Mouse (Mus musculus): ENCODE measurements around the gene Crtc3. TPM values are rescaled to one million over a fixed set of nuclear protein-coding genes. Genes with fewer than 3 reads are reported as not detected.

Crtc3 gene
- polyA plus RNA-seq, 1 experiment from 2014 or later: 18.6 TPM

DNA sequence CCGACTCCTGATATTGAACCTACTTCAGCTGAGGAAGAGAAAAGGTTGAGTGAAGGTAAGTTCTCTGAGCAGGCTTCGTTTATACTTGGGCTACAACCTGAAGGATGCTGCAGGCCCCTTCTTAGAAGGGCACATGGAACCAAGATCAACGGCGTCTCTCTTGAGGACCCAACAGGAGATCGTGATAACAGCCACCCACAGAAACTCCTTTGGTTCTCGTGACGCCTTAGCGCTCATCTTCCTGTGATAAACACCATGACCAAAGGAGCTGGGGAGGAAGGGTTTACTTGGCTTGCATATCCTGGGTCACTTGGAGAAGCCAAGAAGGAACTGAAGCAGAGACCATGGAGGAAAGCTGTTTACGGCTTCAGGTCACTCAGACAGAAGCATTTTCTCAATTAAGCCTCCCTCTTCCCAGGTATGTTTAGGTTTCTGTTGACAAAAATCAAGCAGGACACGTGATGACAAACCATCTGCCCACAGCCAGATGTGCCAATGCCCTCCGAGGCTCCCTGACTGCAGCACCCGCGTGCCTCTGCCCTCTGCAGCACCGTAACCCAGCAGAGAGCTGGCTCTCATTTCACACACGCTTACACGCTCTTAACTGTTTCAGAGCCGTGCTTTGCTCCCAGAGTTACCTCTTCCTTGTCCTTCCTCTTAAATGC is 52.3 kb downstream of the Crtc3 start:
- WGBS: 70% methylated on average over 17 of the region's 17 CpGs
- no peak overlapping the region for H3K27ac ChIP-seq (replicated peaks)

DNA sequence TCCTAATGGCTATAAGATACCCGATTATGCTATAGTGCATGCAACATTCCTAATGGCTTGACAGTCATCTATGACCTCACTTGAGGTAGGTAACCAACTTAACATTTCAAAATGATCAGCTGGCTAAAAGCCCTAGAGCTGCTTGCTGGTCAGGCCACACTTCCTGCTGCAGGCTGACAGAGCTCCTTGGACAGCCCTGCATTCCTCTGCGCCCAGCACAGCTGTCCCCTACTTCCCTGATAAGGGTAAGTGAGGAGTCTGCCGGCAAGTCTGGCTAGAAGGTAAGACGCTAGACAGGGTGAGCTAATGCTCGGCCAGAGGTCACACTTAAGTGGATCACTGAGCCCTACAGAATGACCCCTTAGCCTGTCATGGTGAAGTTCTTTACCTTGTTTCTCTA is 52.8 kb downstream of the Crtc3 start:
- no peaks in the 10 kb centered on the region for H3K27me3 ChIP-seq
- ATAC-seq (ENCODE audit: low read depth): no peak
- H3K9me3 ChIP-seq: no peaks in the 10 kb centered on the region
- H3K4me1 ChIP-seq (replicated peaks): peaks cover 59% of the 10 kb centered on the region
- no peak overlapping the region for H3K4me2 ChIP-seq
- H3K36me3 ChIP-seq: no peaks in the 10 kb centered on the region
- no peak overlapping the region for H3K4me3 ChIP-seq
- no peak overlapping the region for H3K27ac ChIP-seq (replicated peaks)
- 74% methylated on average over 5 of the region's 5 CpGs for WGBS
- no peak overlapping the region for H3K9ac ChIP-seq

More for the DNA sequence above, 52.3 kb downstream of the Crtc3 start:
- no peak overlapping the region for H3K9ac ChIP-seq
- H3K4me3 ChIP-seq: no peak overlapping the region
- H3K4me2 ChIP-seq: no peak overlapping the region
- no peaks in the 10 kb centered on the region for H3K27me3 ChIP-seq
- no peak for ATAC-seq (ENCODE audit: low read depth)
- no peaks in the 10 kb centered on the region for H3K36me3 ChIP-seq
- no peaks in the 10 kb centered on the region for H3K9me3 ChIP-seq
- H3K4me1 ChIP-seq (replicated peaks): peaks cover 60% of the 10 kb centered on the region

DNA sequence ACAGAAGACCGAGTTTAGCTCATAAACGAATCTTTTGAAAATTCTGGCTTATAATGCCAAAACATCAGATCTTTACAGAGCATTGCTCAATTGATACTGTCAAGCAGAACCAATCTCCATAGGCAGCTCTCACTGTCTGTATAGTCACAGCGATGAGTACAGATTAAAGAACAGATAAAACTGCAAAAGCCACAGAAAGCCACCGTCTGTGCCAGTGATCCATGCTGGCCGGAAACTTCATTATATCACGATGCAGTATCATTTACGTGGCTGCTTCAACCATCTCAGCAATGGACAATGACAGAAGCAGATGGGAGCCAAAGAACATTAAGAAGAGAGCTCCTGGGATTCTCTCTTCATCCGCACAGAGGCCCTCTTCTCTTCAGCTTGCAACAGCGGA is 53.9 kb downstream of the Crtc3 start:
- 78% methylated on average over 9 of the region's 9 CpGs for WGBS
- no peak overlapping the region for H3K9ac ChIP-seq
- H3K4me2 ChIP-seq: no peak overlapping the region
- no peaks in the 10 kb centered on the region for H3K36me3 ChIP-seq
- H3K9me3 ChIP-seq: no peaks in the 10 kb centered on the region
- H3K4me1 ChIP-seq (replicated peaks): peaks cover 48% of the 10 kb centered on the region
- H3K27ac ChIP-seq (replicated peaks): 0 out of 2 replicates have a peak overlapping the region, but pooled peaks have one; percentile 23
- no peak for ATAC-seq (ENCODE audit: low read depth)
- H3K4me3 ChIP-seq: no peak overlapping the region
- H3K27me3 ChIP-seq: no peaks in the 10 kb centered on the region

DNA sequence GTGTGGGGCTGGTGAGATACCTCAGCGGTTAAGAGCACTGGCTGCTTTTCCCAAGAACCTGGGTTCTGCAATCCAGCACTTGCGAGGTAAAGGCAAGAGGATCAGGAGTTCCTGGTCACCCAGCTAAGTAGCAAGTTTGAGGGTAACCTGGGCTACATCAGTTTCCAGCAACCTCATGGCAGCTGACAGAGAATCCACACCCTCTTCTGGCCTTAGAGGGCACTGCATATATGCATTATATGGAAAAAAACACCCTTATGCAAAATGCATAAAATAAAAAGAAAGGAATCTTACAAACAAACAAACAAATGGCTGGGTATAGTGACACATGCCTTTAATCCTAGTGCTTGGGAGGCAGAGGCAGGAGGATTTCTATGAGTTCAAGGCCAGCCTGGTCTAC is 55.0 kb downstream of the Crtc3 start:
- 0 out of 2 replicates have a peak, but pooled peaks cover 4% of the 10 kb centered on the region for H3K36me3 ChIP-seq
- 97% methylated on average over 2 of the region's 2 CpGs for WGBS
- no peaks in the 10 kb centered on the region for H3K9me3 ChIP-seq
- H3K4me1 ChIP-seq (replicated peaks): peaks cover 53% of the 10 kb centered on the region
- H3K4me3 ChIP-seq: no peak overlapping the region
- no peaks in the 10 kb centered on the region for H3K27me3 ChIP-seq
- ATAC-seq (ENCODE audit: low read depth): no peak
- no peak overlapping the region for H3K9ac ChIP-seq
- no peak overlapping the region for H3K4me2 ChIP-seq
- H3K27ac ChIP-seq (replicated peaks): no peak overlapping the region

DNA sequence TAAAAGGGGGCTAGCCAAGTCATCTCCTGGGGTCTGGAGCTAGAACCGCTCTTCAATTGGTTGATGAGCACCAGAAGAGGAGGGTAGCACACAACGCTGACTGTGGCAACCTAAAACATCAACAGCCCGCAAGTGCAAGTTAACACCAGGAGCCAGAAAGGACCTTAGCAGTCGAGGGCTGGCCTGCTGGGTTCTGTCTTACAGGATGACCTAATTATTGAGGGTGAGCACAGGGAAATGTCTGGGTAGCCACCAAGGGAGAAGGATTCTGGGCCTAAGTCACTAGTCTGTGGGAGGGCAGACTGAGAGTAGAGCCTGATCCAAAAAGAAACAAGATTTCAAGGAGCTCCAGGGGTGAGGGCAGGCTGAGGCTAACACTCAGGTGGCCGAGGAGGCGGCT is 56.7 kb downstream of the Crtc3 start:
- no peaks in the 10 kb centered on the region for H3K9me3 ChIP-seq

DNA sequence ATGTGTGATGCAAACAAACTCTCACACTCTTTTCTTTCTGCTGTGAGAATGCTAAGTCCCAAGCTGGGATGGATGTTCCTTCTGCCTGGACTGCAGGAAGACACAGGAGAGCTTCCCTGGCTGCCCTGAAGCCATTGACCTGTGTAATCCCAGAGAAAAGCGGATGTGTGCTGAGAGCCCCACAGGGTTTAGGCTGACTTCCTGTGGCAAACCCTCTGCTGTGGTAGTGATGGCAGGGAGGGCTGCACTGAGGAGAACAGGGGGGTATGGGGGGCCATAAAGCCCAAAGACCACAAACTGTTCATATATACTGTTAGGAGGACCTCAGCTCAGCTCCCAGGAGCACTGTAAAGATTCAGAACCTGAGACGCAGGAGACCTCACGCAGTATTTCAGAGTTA is 57.3 kb downstream of the Crtc3 start:
- H3K4me3 ChIP-seq: no peak overlapping the region
- no peak overlapping the region for H3K27ac ChIP-seq (replicated peaks)
- H3K9me3 ChIP-seq: no peaks in the 10 kb centered on the region
- no peak overlapping the region for H3K4me2 ChIP-seq
- H3K27me3 ChIP-seq: no peaks in the 10 kb centered on the region
- H3K36me3 ChIP-seq: 0 out of 2 replicates have a peak, but pooled peaks cover 10% of the 10 kb centered on the region
- 66% methylated on average over 3 of the region's 3 CpGs for WGBS
- no peak for ATAC-seq (ENCODE audit: low read depth)
- H3K4me1 ChIP-seq (replicated peaks): peaks cover 34% of the 10 kb centered on the region
- no peak overlapping the region for H3K9ac ChIP-seq

More for the DNA sequence above, 56.7 kb downstream of the Crtc3 start:
- 0 out of 2 replicates have a peak, but pooled peaks cover 7% of the 10 kb centered on the region for H3K36me3 ChIP-seq
- WGBS: 54% methylated on average over 6 of the region's 6 CpGs
- no peaks in the 10 kb centered on the region for H3K27me3 ChIP-seq
- no peak overlapping the region for H3K4me3 ChIP-seq
- H3K4me2 ChIP-seq: no peak overlapping the region
- H3K9ac ChIP-seq: no peak overlapping the region
- H3K27ac ChIP-seq (replicated peaks): no peak overlapping the region
- H3K4me1 ChIP-seq (replicated peaks): peaks cover 40% of the 10 kb centered on the region
- ATAC-seq (ENCODE audit: low read depth): no peak

DNA sequence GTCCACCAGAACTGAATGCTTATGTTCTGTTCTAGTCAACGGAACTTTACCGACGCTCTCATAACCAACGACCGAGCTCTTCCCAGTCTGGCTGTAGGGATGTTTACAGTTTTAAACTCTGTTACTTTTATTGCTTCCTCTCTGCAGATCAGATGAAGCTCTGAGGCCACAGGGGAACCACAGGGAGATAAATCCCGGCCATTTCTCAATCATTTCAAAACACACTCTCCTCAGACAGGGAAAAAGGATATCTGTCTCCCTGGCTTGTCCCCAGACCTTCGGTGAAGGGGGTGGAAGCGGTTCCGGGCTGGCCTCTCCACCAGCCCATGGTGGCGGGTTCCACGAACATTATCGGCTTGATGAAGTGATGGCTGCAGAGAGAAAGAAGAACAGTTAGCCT is 59.3 kb downstream of the Crtc3 start:
- WGBS: 77% methylated on average over 12 of the region's 12 CpGs
- Histone ChIP-seq H3K4me2 (no peak overlapping the region), H3K9ac (no peak overlapping the region), H3K4me1 (replicated peaks) (peaks cover 19% of the 10 kb centered on the region), H3K27me3 (no peaks in the 10 kb centered on the region), H3K4me3 (no peak overlapping the region), H3K36me3 (peaks cover 22% of the 10 kb centered on the region; the same call in 1 of the 2 replicates), H3K27ac (replicated peaks) (no peak overlapping the region), H3K9me3 (no peaks in the 10 kb centered on the region)
- ATAC-seq (ENCODE audit: low read depth): no peak

DNA sequence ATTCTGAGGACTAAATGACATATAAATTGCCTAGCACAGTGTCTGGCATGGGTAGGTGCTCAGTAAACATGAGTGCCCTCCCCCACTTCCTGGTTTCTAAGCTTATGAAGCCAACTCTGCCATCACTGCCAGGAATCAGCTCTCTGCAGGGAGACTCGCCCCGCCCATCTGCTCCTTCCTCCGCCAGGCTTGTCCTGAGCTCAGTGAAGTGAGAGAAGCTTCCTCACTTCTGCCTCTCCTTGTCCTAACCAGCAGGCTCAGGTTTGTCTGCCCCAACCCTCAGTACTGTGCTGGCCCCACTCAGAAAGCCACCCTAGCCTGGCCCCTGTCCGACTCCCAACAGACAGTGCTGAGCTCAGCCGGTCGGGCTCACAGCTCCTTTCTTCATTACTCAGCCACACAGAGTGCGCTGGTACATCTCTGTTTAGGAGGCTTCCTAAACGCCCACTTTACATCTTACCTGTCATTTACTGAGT is 59.9 kb downstream of the Crtc3 start:
- 69% methylated on average over 8 of the region's 8 CpGs for WGBS
- no peak overlapping the region for H3K9ac ChIP-seq
- no peaks in the 10 kb centered on the region for H3K9me3 ChIP-seq
- no peaks in the 10 kb centered on the region for H3K27me3 ChIP-seq
- H3K4me3 ChIP-seq: no peak overlapping the region
- no peak for ATAC-seq (ENCODE audit: low read depth)
- peaks cover 19% of the 10 kb centered on the region for H3K4me1 ChIP-seq (replicated peaks)
- H3K36me3 ChIP-seq: peaks cover 22% of the 10 kb centered on the region; the same call in 1 of the 2 replicates
- no peak overlapping the region for H3K4me2 ChIP-seq
- H3K27ac ChIP-seq (replicated peaks): 0 out of 2 replicates have a peak overlapping the region, but pooled peaks have one; percentile 30

DNA sequence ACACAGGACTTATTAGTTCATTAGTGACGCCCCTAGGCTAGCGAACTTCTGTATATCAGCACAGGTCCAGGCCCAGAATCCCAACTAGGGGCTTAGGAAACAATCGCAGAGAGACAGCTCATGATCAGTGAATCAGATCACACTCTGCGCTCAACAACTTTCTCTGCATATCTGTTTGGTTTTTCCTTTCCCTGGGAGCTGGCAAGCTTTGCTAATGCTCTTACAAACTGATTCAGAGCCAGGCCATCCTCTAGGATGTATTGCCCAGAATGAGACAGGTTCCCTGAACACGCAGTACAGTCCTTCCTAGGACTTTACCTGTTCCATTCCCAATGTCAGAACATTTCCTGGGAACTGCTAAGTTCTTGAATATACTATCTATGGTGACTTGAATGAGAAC is 61.7 kb downstream of the Crtc3 start:
- no peak for ATAC-seq (ENCODE audit: low read depth)
- H3K27ac ChIP-seq (replicated peaks): no peak overlapping the region
- peaks cover 19% of the 10 kb centered on the region for H3K4me1 ChIP-seq (replicated peaks)
- H3K9me3 ChIP-seq: no peaks in the 10 kb centered on the region
- H3K4me2 ChIP-seq: no peak overlapping the region
- WGBS: 85% methylated on average over 5 of the region's 5 CpGs
- H3K9ac ChIP-seq: no peak overlapping the region
- H3K4me3 ChIP-seq: no peak overlapping the region
- H3K27me3 ChIP-seq: no peaks in the 10 kb centered on the region
- H3K36me3 ChIP-seq: peaks cover 22% of the 10 kb centered on the region; the same call in 1 of the 2 replicates

DNA sequence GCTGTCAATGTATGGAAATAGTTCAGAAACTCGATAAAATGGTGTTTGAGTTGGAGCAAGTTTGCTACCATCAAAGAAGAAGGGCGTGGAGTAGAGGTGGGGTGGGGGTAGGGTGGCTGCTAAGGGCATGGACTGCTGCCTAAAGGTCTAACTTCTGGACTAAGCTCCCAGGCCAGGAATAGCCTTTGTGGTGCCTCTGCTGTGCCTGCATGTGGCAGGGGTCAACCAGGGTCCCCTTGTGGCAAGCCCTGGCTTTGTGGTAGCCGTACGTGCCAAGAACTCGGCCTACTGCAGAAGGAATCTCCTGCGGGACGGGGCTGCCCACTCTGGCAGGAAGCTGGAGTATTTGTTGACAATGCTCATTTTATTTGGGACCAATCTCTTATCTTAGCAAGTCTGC is 62.8 kb downstream of the Crtc3 start:
- H3K27me3 ChIP-seq: no peaks in the 10 kb centered on the region
- no peak for ATAC-seq (ENCODE audit: low read depth)
- no peak overlapping the region for H3K9ac ChIP-seq
- H3K4me3 ChIP-seq: no peak overlapping the region
- WGBS: 92% methylated on average over 7 of the region's 7 CpGs
- no peaks in the 10 kb centered on the region for H3K9me3 ChIP-seq
- peaks cover 11% of the 10 kb centered on the region for H3K4me1 ChIP-seq (replicated peaks)
- H3K36me3 ChIP-seq: peaks cover 22% of the 10 kb centered on the region; the same call in 1 of the 2 replicates
- no peak overlapping the region for H3K27ac ChIP-seq (replicated peaks)
- no peak overlapping the region for H3K4me2 ChIP-seq

DNA sequence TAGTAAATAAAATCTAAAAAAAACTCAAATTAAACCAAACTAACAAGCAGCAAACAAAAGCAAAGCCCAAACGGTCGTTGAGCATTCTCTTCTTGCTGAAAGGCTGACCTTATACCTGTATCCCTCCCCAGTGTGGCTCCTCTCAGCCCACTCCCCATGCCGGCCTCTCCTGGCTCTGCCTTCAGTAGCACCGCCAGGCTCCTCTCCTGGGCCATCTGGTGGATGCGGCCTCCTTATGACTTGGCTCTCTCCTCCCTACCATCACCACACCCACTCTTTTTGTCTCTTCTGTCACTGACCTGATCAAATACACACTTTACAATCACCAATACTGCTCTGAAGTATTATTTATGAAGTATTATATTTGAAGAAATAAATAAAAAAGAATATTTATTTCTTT is 65.4 kb downstream of the Crtc3 start:
- WGBS: 88% methylated on average over 5 of the region's 5 CpGs
- Histone ChIP-seq H3K4me3 (no peak overlapping the region), H3K36me3 (peaks cover 21% of the 10 kb centered on the region; the same call in 1 of the 2 replicates), H3K4me2 (no peak overlapping the region), H3K27ac (replicated peaks) (no peak overlapping the region), H3K4me1 (replicated peaks) (no peaks in the 10 kb centered on the region), H3K9me3 (no peaks in the 10 kb centered on the region), H3K9ac (no peak overlapping the region), H3K27me3 (no peaks in the 10 kb centered on the region)
- ATAC-seq (ENCODE audit: low read depth): no peak

DNA sequence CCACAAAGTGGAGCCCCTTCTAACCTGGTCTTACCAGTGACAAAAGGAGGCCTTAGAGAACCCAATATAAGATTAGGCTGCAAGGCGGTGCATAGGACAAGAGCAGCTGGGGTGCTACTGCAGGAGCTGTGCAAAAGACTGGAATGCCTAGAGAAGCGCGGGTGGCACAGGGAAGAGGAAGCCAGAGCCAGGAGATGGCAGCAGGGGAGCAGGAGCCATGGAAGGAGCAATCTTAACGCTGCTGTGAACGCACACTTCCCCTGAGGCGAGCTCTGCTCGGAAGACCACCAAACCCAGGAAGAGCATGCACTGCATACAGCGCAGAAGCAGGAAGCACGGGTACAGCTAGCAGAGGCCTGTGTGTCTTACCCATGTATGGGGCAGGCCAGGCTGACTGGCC is 72.6 kb downstream of the Crtc3 start:
- Histone ChIP-seq H3K9ac (no peak overlapping the region), H3K4me1 (replicated peaks) (peaks cover 12% of the 10 kb centered on the region), H3K9me3 (no peaks in the 10 kb centered on the region), H3K27me3 (no peaks in the 10 kb centered on the region), H3K4me2 (no peak overlapping the region), H3K27ac (replicated peaks) (no peak overlapping the region), H3K4me3 (no peak overlapping the region), H3K36me3 (peaks cover 9% of the 10 kb centered on the region)
- WGBS: 83% methylated on average over 9 of the region's 9 CpGs
- no peak for ATAC-seq (ENCODE audit: low read depth)

DNA sequence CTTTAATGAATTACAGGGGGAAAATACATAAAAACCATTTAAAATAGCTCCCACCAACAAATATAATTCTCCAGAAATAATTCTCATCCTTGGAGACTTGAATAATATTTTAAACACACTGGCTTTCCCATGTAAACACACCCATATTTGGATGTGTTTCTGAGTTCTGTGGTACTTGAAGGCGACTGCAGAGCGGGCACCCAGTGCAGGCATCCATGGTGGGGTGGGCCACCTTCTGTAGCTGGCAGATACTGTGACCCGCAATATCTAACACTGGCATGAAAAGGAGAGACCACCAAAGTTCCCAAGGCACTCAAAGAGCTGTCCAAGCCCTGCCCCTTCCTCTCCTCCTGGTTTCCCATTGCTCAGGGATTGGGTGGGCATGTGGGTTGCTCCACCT is 74.6 kb downstream of the Crtc3 start:
- Histone ChIP-seq H3K9ac (no peak overlapping the region), H3K4me3 (no peak overlapping the region), H3K27ac (replicated peaks) (no peak overlapping the region), H3K4me1 (replicated peaks) (peaks cover 12% of the 10 kb centered on the region), H3K4me2 (no peak overlapping the region), H3K36me3 (peaks cover 5% of the 10 kb centered on the region), H3K27me3 (no peaks in the 10 kb centered on the region), H3K9me3 (no peaks in the 10 kb centered on the region)
- WGBS: 92% methylated on average over 3 of the region's 3 CpGs
- no peak for ATAC-seq (ENCODE audit: low read depth)

Measured in neural tube, embryonic 13.5 days (tissue).